Mouse (Mus musculus): ENCODE results near the gene Bcl11a. TPM values are rescaled to one million over a fixed set of nuclear protein-coding genes. Genes with fewer than 3 reads are reported as not detected.

The Bcl11a gene
- polyA plus RNA-seq, 1 experiment = not detected

- Histone ChIP-seq H3K4me1 (ENCODE audit: control insufficient read depth, insufficient read depth, insufficient read length, low read length) (no peaks in the 10 kb centered on the region), H3K27ac (replicated peaks; ENCODE audit: low read depth, low read length) (no peak overlapping the region), H3K4me3 (ENCODE audit: insufficient read depth, low read depth, low read length) (no peak overlapping the region)
Measured at GRCm38 (mm10) chr11:24141479-24142251, 63.8 kb downstream of the Bcl11a start.

GRCm38 (mm10) chr11:24142316-24142715 lies 64.5 kb downstream of the Bcl11a start:
- H3K4me1 ChIP-seq (ENCODE audit: control insufficient read depth, insufficient read depth, insufficient read length, low read length) = no peaks in the 10 kb centered on the region
- H3K27ac ChIP-seq (replicated peaks; ENCODE audit: low read depth, low read length) = no peak overlapping the region
- no peak overlapping the region for H3K4me3 ChIP-seq (ENCODE audit: insufficient read depth, low read depth, low read length)

- Histone ChIP-seq H3K4me1 (ENCODE audit: control insufficient read depth, insufficient read depth, insufficient read length, low read length) (no peaks in the 10 kb centered on the region), H3K27ac (replicated peaks; ENCODE audit: low read depth, low read length) (no peak overlapping the region), H3K4me3 (ENCODE audit: insufficient read depth, low read depth, low read length) (no peak overlapping the region)
Measured at GRCm38 (mm10) chr11:24144159-24144946, 66.5 kb downstream of the Bcl11a start.

- H3K27ac ChIP-seq (replicated peaks; ENCODE audit: low read depth, low read length) = no peak overlapping the region
- no peak overlapping the region for H3K4me3 ChIP-seq (ENCODE audit: insufficient read depth, low read depth, low read length)
- no peaks in the 10 kb centered on the region for H3K4me1 ChIP-seq (ENCODE audit: control insufficient read depth, insufficient read depth, insufficient read length, low read length)
Measured at GRCm38 (mm10) chr11:24146034-24146433, 68.2 kb downstream of the Bcl11a start.

GRCm38 (mm10) chr11:24146437-24146836 lies 68.6 kb downstream of the Bcl11a start:
- Histone ChIP-seq H3K4me3 (ENCODE audit: insufficient read depth, low read depth, low read length) (no peak overlapping the region), H3K4me1 (ENCODE audit: control insufficient read depth, insufficient read depth, insufficient read length, low read length) (no peaks in the 10 kb centered on the region), H3K27ac (replicated peaks; ENCODE audit: low read depth, low read length) (no peak overlapping the region)

- H3K4me1 ChIP-seq (ENCODE audit: control insufficient read depth, insufficient read depth, insufficient read length, low read length) = no peaks in the 10 kb centered on the region
- no peak overlapping the region for H3K27ac ChIP-seq (replicated peaks; ENCODE audit: low read depth, low read length)
- H3K4me3 ChIP-seq (ENCODE audit: insufficient read depth, low read depth, low read length) = no peak overlapping the region
Measured at GRCm38 (mm10) chr11:24147698-24148097, 69.8 kb downstream of the Bcl11a start.

- H3K4me3 ChIP-seq (ENCODE audit: insufficient read depth, low read depth, low read length) = no peak overlapping the region
- no peak overlapping the region for H3K27ac ChIP-seq (replicated peaks; ENCODE audit: low read depth, low read length)
- no peaks in the 10 kb centered on the region for H3K4me1 ChIP-seq (ENCODE audit: control insufficient read depth, insufficient read depth, insufficient read length, low read length)
Measured at GRCm38 (mm10) chr11:24148545-24148944, 70.7 kb downstream of the Bcl11a start.

GRCm38 (mm10) chr11:24149462-24150220 lies 71.8 kb downstream of the Bcl11a start:
- no peak overlapping the region for H3K4me3 ChIP-seq (ENCODE audit: insufficient read depth, low read depth, low read length)
- no peak overlapping the region for H3K27ac ChIP-seq (replicated peaks; ENCODE audit: low read depth, low read length)
- no peaks in the 10 kb centered on the region for H3K4me1 ChIP-seq (ENCODE audit: control insufficient read depth, insufficient read depth, insufficient read length, low read length)

GRCm38 (mm10) chr11:24152076-24152784 lies 74.4 kb downstream of the Bcl11a start:
- no peak overlapping the region for H3K4me3 ChIP-seq (ENCODE audit: insufficient read depth, low read depth, low read length)
- H3K27ac ChIP-seq (replicated peaks; ENCODE audit: low read depth, low read length) = no peak overlapping the region
- no peaks in the 10 kb centered on the region for H3K4me1 ChIP-seq (ENCODE audit: control insufficient read depth, insufficient read depth, insufficient read length, low read length)

GRCm38 (mm10) chr11:24153049-24153448 lies 75.2 kb downstream of the Bcl11a start:
- Histone ChIP-seq H3K27ac (replicated peaks; ENCODE audit: low read depth, low read length) (no peak overlapping the region), H3K4me3 (ENCODE audit: insufficient read depth, low read depth, low read length) (no peak overlapping the region), H3K4me1 (ENCODE audit: control insufficient read depth, insufficient read depth, insufficient read length, low read length) (no peaks in the 10 kb centered on the region)

- Histone ChIP-seq H3K27ac (replicated peaks; ENCODE audit: low read depth, low read length) (no peak overlapping the region), H3K4me3 (ENCODE audit: insufficient read depth, low read depth, low read length) (no peak overlapping the region), H3K4me1 (ENCODE audit: control insufficient read depth, insufficient read depth, insufficient read length, low read length) (0 out of 2 replicates have a peak, but pooled peaks cover 3% of the 10 kb centered on the region)
Measured at GRCm38 (mm10) chr11:24158026-24158425, 80.2 kb downstream of the Bcl11a start.

GRCm38 (mm10) chr11:24159656-24160055 lies 81.8 kb downstream of the Bcl11a start:
- no peak overlapping the region for H3K27ac ChIP-seq (replicated peaks; ENCODE audit: low read depth, low read length)
- no peak overlapping the region for H3K4me3 ChIP-seq (ENCODE audit: insufficient read depth, low read depth, low read length)
- 0 out of 2 replicates have a peak, but pooled peaks cover 3% of the 10 kb centered on the region for H3K4me1 ChIP-seq (ENCODE audit: control insufficient read depth, insufficient read depth, insufficient read length, low read length)

GRCm38 (mm10) chr11:24161458-24161857 lies 83.6 kb downstream of the Bcl11a start:
- Histone ChIP-seq H3K27ac (replicated peaks; ENCODE audit: low read depth, low read length) (no peak overlapping the region), H3K4me1 (ENCODE audit: control insufficient read depth, insufficient read depth, insufficient read length, low read length) (0 out of 2 replicates have a peak, but pooled peaks cover 3% of the 10 kb centered on the region), H3K4me3 (ENCODE audit: insufficient read depth, low read depth, low read length) (no peak overlapping the region)

- Histone ChIP-seq H3K4me3 (ENCODE audit: insufficient read depth, low read depth, low read length) (no peak overlapping the region), H3K27ac (replicated peaks; ENCODE audit: low read depth, low read length) (no peak overlapping the region), H3K4me1 (ENCODE audit: control insufficient read depth, insufficient read depth, insufficient read length, low read length) (0 out of 2 replicates have a peak, but pooled peaks cover 3% of the 10 kb centered on the region)
Measured at GRCm38 (mm10) chr11:24162056-24162455, 84.2 kb downstream of the Bcl11a start.
